Mouse (Mus musculus) R1 (cell line): ENCODE data around the gene Eif3g.
A peak's percentile ranks its signal among the peaks of the same experiment; 100 is the strongest.

Experiments used
- DNase-seq: peaks from one replicate; pipeline ENCODE4 v3.0.0-alpha.2; 2018; ENCODE audit warnings: low read depth, low spot score

The Eif3g gene

DNA sequence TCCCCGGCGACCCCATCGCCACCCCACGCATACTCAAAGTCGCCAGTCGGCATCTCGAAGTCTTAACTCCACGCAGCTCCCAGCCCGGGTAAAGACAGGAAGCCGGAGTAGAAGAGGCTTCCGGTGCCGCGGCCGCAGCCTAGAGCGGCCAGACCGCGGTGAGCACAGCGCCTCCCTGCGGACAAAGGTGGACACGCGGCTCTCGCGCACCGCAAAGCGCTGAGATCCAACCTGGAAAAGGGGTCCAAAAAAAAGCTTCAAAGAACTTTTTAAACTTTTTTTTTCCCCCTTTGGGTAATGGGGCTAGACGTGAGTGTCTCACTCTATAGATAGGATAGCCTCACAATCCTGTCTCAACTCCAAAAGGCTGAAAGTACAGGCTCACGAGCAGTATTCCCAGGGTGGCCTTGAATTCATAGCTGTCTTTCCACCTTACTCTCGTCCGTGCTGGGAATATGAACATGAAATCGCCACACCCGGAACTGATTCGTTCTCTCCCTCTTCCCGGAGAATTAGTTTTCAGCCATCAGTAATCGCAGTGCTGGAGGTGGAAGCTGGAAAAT is at the start of gene Eif3g:
Gene Eif3g, minus strand, starts transcription at position 113 of the 563 bp plus-strand sequence.
- peak; percentile 92 for DNase-seq

DNA sequence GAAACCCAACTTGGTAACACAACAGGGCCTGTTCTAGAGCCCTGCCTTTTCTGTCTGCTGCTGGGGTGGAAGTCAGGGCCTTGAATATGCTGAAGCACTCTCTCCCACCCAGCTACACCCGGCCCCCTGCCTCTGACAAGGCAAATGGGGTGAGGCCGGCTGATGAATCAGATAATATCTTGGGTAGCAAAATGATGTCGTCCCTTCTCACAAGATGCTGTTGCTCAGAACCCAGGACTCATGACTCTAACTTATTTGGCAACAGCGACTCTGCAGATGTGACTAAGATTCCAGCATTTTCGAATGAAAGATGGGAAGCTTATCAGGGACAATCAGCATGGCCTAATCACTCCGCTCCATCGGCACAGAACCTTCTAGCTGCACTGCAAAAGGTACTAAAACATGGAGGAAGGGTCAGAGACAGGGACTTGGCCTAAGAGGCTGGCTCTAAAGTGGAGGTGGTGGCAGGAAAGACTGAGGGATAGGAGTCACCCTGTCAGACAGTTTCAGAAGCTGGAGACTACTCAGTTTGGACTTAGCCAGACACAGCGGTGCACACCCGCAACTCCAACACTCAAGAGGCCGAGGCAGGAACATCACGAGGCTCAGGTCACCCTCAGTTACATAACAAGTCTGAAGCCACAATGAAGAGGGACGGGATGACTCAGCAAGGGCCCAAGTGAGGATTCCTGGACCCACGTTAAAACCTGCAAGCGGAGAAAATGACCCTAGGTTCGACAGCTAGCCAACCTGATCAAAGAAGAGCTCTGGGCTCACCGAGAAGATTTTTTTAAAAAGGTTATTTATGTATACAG is 47.9 kb upstream of the Eif3g start:
- no peak for DNase-seq

DNA sequence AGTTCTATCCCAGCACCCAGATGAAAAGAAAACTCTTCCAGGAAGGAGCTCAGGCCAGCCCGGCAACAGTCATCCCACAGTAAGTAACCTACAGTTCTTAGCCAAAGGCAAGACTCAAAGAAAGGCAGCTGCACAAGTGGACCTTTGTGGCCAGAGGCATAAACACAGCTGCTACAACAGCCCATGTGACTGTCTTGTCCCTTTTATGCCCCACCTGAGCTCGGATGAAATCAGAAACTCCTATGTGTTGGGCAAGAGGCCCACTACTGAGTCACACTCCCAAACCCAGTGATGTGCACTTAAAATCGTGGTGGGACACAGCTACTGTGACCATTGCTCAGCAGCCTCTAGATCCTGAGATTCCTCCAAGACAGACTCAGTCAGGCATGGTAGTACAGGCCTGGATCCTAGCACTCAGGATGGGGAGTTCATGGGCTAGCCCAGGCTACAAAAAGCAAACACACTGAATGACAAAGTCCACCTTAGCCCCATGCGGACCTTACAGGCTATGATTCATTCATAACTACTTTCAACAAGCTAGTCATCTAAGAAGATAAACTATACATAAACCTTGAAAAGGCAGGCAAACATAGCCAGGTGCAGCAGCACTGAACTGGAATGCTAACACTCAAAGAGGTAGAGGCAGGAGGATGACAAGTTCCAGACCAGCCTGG is 46.4 kb upstream of the Eif3g start:
- no peak for DNase-seq

DNA sequence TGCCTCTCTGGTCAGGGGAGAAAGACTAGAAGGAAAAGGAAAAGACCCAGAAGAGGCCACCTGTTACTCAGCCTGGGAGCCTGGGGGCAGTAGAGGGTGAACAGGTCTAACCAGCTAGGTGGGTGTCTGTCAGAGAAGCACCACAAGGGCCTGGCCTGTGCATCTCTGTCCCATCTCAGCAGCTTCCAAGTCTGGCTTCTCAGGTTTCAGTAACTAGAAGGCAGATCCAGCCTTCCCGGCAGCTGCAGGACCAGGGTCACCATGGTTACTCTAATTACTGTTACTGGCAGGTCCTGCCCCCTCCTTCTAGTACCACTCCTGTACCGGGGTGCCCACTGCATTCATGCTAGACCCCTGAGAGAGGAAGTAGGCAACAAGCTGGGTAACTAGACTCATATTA is 45.5 kb upstream of the Eif3g start:
- peak; percentile 82 for DNase-seq

DNA sequence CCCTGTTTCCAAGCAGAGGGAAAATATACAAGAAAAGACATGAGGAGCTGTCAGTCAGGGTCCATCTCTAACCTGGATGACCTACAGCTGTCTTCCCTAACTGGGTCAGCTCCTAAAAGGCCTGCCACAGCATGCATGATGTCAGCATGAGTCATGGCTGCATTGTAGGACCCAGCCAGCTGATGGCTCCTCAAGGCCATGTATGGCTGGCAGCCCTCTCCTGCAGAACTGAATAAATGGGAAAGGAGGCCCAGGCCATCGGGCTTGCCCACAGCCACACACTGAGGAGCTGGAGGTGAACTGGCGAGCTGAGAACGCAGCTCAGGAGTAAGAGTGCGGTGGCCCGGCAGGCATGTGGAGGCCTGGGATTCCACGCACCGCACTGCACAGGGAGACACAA is 45.0 kb upstream of the Eif3g start:
- DNase-seq = no peak

DNA sequence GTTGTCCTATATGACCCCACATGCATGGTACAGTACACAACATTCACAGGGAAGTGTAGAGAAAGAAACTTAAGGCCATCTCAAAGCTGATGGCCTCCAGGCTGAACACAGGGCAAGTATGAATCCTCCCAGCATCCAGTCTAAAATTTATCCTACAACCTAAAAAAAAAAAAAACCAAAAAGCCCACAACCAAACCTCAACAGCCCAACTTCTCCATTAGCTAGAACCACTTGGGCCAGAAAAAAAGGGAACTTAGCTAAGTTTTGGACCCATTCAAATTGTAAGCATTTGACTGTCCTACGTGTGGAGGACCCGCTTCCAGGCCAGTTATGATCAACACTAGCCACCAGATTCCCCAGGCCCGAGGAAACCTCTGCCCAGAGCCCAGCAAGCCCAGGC is 24.8 kb upstream of the Eif3g start:
- no peak for DNase-seq

DNA sequence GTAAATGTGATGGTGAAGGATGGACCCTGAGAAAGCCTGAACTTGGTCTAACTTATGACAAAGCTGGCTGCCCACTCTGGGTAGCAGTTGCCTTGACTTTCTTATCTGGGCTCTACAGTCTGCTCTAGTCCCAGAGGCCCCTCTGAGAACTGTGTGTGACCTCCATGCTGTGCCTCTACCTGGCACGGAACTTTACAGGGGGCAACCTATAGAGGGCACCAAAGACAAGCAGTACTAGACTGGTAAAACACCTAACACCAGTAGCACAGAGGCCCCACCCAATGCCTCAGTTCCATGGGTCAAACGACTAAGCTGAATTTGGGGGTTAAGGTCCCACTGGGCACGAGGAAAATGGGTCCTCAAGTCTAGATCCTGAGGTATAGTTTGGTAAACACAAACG is 17.7 kb upstream of the Eif3g start:
- DNase-seq = peak; percentile 57

DNA sequence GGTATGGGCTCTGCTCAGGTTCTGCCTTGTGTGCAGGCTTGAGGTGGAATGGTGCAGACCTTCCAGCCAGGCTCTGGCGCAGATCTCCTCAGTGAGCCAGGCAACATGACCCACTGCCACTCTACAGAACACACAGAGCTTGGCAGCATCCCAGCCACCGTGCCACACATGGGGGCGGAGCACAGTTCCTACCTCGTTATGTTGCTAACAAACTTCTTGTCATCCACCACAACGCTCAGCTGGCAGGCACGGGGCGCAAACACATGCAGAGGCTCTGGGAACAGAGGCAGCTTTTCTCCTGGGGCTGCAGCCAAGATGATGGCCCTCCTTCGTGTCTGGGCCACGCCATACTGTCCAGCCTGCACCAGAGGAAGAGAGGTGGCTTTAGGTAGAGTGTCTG is 11.5 kb upstream of the Eif3g start:
- DNase-seq = no peak

DNA sequence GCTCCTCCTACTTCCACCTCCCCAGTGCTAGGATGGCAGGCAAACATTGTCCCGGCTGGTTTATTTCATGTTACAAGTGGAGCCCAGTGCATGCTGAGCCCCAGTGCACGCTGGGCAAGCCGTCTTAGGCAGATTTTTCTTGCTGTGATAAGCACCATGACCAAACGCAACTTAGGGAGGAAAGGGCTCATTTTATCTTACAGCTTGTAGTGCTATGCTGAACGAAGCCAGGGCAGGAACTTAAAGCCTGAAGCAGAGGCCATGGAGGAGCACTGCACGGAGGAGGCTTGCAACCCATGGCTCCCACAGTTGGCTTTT is 3.7 kb upstream of the Eif3g start:
- no peak for DNase-seq

DNA sequence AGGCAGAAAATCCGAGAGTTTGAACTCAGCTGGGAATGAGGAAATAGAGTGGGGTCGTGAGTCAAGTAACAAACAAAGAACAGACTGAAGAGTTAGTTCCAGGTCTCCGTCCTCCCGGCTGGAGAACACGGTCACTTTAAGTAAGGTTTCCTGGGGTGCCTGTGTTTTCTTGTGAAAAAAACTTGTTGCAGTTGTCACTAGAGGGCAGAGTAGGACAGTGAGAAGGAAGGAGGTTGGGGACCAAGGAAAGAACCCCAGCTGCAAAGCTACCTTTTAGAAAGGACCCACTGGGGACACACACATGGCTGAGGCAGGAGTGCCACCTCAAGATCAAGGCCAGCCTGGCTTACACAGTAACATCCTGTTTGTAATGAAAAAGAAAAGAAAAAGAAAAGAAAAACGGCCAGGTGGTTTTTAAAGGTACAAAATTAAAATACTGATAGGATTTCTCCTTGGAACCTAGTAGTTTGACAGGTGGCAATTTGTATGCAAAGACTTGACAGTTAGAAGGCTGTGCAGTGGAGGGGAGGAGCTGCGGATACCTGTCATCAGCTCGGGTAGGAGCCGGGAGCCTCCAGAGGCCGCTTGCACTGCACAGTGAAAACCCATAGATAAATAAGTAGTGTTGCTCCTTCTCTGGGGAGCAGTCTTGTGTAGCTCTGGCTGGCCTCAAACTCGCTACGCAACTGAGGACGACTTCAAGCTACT is 3.2 kb upstream of the Eif3g start:
- DNase-seq = peak; percentile 76

DNA sequence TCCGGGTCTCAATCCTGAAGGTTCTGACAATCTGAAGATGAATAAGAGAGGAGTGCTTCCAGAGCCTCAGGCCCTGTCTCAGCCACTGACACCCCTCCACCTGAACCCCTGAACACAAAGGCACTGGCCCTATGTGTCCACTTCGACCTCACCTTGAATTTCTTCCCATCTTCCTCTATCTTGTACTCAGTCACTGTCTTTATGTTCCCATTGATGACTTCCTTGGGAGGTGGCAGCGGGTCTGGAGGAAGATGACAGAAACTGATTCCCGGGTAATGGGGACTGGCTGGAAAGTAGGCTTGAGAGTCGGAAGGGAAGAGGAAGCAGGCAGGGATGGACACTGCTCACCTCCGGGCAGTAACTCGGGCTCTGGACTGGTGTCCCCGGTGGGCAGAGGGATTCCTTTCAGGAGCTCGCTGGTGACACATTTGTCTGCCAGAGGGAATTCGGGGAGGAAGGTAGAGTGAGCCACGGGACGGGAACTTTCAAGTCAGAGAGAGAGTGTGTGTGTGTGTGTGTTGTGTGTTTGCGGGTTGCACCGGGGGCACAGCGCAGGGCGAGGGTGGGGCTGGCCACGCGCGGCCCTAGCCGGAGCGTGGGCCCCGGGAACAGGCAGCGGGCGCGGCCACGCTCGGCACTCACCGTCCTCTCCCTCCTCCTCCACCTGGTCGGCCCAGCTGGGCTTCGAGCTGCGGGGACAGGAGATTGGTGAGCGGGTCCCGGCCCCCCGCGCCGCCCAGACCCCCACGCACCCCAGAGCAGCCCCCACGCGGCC is 500 bp downstream of the Eif3g start:
- no peak for DNase-seq

DNA sequence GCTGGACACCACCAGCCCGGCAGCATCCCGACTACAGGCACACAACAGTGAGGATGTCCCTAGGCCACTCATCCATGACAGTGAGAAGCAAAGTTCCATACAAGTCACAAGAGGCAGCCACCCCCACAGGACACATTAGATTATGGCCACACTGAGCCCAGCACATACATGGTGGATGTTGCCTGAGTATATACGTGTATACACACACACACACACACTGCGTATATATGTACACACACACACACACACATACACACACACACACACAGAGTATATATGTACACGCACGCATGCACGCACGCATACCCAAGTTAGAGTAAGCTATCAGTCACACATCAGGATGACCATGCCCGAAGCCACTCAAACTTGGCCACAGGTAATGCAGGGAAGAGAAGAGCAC is 3.0 kb downstream of the Eif3g start:
- DNase-seq = no peak

DNA sequence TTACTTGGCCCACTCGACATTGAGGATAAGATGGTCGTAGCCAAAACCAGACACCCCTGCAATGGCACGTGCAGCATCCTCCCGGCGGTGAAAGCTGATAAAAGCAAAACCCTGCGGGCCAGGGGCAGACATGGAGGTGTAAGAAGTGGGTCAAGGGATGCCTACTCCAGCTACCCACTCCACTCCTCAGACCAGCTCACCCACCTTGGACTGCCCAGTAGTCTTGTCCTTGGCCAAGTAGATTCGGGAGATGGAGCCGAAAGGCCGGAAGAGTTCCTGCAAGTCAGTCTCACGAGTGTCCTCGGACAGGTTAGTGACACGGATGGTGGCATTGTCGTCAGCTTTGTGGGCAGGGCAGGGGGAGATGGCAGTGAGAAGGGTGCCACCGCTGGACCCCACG is 3.8 kb downstream of the Eif3g start:
- no peak for DNase-seq

DNA sequence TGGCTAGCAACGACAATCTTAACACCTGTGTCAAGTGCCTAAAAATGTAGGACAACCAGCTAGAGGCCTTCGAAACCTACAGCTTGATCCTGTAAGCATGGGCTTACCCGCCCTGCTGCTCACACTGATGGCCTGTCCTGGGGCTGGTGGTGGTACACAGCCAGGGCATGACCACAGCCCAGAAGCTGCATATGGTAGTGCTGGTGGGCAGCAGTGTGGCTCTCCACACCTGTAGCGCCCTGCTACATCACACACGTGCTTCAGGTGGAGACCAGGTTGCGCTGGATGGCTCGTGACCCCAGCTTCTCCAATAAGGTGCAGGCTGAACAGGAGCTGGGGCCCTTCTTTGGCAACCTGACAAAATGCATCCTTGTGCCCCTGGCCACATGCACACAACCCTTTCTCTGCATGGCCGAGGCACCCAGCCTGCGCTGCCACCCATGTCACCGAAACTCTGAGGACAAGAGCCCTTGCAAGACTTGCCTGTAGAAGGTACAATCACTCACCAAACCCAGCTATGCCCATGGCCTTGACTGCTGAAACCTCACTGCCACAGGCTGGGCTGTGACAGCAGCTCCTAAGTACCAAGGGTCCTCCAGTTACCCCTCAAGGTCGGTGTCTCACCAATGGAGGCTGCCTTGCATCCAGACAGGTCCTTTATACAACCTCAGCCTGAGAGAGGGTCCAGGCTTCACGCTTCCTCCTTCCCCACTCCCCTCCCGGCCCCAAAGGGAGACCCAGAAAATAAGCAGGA is 4.7 kb downstream of the Eif3g start:
- DNase-seq = no peak

DNA sequence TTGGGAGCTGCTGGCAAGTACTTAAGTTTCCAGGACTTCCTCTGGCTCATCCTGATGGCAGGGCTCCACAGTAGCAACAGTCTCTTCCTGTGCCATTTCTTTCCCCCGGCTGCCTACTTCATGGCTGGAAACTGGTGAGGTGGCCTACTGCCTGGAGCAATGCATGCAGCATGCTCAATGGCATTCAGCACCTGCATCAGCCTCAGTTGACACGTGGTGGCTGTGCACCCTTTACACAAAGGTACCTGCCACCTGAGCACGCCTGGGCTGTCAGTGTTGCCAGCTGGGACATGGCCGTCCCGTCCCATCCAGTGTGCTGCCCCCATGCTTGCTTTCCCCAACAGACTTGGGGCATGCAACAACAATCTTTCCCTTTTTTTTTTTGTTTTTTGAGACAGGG is 5.4 kb downstream of the Eif3g start:
- no peak for DNase-seq

DNA sequence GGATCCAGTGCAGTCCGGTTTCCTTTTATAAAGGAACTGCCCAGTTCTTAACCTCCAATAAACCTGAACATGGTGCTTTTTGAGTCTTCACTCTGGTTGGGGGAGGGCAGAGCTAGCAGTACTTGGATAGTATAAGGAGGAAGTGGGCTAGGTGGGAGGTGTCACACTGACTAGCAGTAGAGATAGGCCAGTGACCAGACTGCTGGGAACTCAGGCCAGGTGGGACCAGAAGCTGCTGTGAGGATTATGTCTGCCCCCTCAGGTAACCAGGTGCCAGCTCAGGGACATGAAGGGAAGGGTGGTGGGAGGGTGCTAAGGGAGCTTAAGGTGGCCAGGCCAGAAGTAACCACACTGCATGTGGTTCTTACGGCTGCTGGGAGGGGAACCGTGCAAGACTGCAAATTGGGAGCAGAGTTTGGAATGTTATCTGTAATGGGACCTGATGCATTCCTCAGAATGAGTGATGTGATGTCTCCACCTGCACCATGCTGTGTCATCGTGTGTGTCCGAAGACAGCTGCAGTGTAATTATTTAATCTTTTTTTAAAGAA is 6.2 kb downstream of the Eif3g start:
- peak; percentile 65 for DNase-seq

DNA sequence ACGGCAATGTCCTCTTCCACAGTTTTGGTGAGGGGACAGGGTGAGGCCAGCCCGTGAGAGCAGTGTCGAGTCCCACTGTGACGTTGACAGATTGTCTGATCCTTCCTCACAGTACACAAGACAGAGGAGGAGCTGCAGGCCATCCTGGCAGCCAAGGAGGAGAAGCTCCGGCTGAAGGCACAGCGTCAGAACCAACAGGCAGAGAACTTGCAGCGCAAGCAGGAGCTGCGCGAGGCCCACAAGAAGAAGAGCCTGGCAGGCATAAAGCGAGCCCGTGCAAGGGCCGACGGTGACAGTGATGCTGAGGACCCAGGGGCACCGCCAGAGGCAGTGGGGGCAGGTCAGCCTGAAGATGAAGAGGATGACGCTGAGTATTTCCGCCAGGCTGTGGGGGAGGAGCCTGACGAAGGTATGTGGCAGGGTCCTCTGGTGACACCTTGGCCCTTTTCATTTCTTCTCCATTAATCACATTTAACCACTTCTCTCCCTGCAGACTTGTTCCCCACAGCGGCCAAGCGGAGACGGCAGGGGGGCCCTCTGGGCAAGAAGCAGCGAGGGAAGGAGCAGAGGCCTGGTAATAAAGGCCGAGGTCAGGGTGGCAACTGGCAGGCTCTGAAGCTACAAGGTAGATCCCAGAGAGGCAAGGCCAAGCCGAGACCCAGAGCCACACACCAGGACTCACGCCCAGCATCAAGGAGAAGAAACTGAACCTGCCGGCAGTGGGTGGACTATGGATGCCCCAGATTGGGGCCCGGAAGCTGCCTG is 6.9 kb downstream of the Eif3g start:
- DNase-seq = no peak

DNA sequence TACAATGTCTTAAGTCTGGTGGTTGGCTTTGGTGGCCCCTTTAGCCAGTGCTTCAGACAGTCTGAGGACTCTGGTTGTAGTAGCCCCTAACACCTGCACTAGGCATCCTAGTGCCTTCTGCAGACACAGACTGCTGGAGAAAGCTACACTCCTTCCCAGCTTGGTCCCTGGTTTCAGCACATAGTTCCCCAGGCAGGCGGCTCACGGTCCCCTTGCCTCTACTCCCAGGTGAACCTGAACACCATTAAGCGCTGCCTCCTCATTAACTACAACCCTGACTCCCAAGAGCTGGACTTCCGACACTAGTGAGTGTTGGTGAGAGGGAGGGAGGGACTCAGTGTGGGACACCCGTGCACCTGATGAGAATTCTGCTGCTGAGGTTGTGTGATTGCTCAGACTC is 8.0 kb downstream of the Eif3g start:
- DNase-seq = no peak

DNA sequence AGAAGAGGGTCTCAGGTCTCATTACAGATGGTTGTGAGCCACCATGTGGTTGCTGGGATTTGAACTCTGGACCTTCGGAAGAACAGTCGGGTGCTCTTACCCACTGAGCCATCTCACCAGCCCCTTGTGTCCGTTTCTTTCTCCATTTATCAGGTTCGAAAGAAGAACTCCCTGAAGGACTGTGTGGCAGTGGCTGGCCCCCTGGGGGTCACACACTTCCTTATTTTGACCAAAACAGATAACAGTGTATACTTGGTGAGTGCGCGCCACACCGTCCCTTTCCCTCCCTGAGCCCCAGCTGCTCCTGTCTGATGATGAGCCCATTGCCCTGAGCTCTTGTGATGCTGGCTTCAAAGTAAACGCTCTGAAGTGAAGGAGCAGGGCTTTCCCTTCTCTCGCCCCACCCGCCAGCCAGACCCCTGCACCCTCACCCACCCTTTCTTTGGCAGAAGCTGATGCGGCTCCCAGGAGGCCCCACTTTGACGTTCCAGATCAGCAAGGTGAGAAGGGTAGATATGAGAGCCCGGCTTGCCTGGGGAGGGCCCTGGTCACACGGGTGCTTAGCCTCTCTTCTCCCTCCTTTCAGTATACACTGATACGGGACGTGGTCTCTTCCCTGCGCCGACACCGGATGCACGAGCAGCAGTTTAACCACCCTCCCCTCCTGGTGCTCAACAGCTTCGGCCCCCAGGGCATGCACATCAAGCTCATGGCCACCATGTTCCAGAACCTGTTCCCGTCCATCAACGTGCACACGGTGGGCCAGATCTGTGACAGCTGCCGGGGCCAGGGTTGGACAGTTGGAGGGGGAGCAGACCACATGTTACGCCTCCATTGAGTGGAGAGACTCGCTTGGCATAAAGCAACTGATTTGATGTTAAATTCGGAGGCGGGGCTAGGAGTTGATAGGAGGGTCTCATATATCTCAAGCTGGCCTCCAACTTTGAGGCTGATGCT is 9.0 kb downstream of the Eif3g start:
- DNase-seq = no peak
